In genomic region chrX:36902321-36903114, GRCm38 (mm10) we compare ENCODE assay signal across 7 mouse cellular contexts. TPM values are rescaled to one million over a fixed set of nuclear protein-coding genes. Genes with fewer than 3 reads are reported as not detected.
A peak's percentile ranks its signal among the peaks of the same experiment; 100 is the strongest.
DNase-seq lines count a peak whose midpoint lies in the region; ATAC-seq and TF ChIP-seq lines count a peak whose summit lies in the region.

Gene Nkrf (minus strand): TSS chrX:36902899.

- TF ChIP-seq EP300 in lung, postnatal 0 days (IDR thresholded peaks at IDR 0.05) = no peak

- H3K9ac ChIP-seq in heart, embryonic 15.5 days = peak within 1 kb of the TSS; percentile 59
- peak within 1 kb of the TSS; percentile 36; the same call in 1 of the 2 replicates for H3K9ac ChIP-seq in lung, postnatal 0 days (replicated peaks; ENCODE audit: low read depth)

- H3K4me2 ChIP-seq in heart, embryonic 15.5 days = peak within 1 kb of the TSS; percentile 78
- peak within 1 kb of the TSS; percentile 69 for H3K4me2 ChIP-seq in lung, postnatal 0 days (replicated peaks; ENCODE audit: low read depth, low read length)

- WGBS in heart, embryonic 15.5 days = 15% methylated on average over 46 of the region's 47 CpGs
- WGBS in lung, postnatal 0 days = 13% methylated on average over 25 of the region's 47 CpGs

- no peaks in the 10 kb centered on the region for H3K4me1 ChIP-seq in heart, embryonic 15.5 days (replicated peaks)
- no peaks in the 10 kb centered on the region for H3K4me1 ChIP-seq in lung, postnatal 0 days (ENCODE audit: insufficient read depth, low read depth, low read length)

- peak within 1 kb of the TSS; percentile 74 for H3K27ac ChIP-seq in heart, embryonic 15.5 days
- peak within 1 kb of the TSS; percentile 92 for H3K27ac ChIP-seq in layer of hippocampus, adult 2 months
- H3K27ac ChIP-seq in lung, postnatal 0 days (ENCODE audit: low read length) = no peak within 1 kb of the TSS

- peak within 1 kb of the TSS; percentile 62 for H3K4me3 ChIP-seq in heart, embryonic 15.5 days
- peak within 1 kb of the TSS; percentile 67 for H3K4me3 ChIP-seq in layer of hippocampus, adult 2 months
- peak within 1 kb of the TSS; percentile 42 for H3K4me3 ChIP-seq in lung, postnatal 0 days (ENCODE audit: low read depth, low read length)

- no peaks in the 10 kb centered on the region for H3K9me3 ChIP-seq in heart, embryonic 15.5 days (replicated peaks)
- no peaks in the 10 kb centered on the region for H3K9me3 ChIP-seq in lung, postnatal 0 days (ENCODE audit: low read length)

- no peak for TF ChIP-seq CTCF in layer of hippocampus, adult 2 months (conservative IDR thresholded peaks at IDR 0.05)
- peak; percentile 6; the same call in 1 of the 2 replicates for TF ChIP-seq CTCF in lung, postnatal 0 days (IDR thresholded peaks at IDR 0.05)

- H3K36me3 ChIP-seq in heart, embryonic 15.5 days = no peaks in the 10 kb centered on the region
- no peaks in the 10 kb centered on the region for H3K36me3 ChIP-seq in lung, postnatal 0 days (ENCODE audit: insufficient read depth, low read length)

- DNase-seq in CD8-positive naive resting alpha-beta T cell, adult 2 months (ENCODE audit: low read depth in 2 of 2, low spot score in 2 of 2) = peak; percentile 11 to 23
- DNase-seq in embryo, embryonic 9.5 days (ENCODE audit: extremely low spot score) = peak; percentile 24
- DNase-seq in layer of hippocampus, adult 2 months (ENCODE audit: low spot score in 2 of 2) = peak in 1 of 2 experiments; percentile 46
- peak; percentile 15 for DNase-seq in lung, postnatal 0 days (ENCODE audit: low spot score)
- DNase-seq in right cerebral cortex, postnatal 25 days = peak; percentile 52

- peak; percentile 48 for ATAC-seq in activated CD4-positive, CD25-positive, alpha-beta regulatory T cell, adult 4 months
- peak; percentile 60 for ATAC-seq in heart, embryonic 15.5 days (replicated peaks; ENCODE audit: insufficient number of reproducible peaks, insufficient read depth, low FRiP score, low read depth)
- ATAC-seq in lung, postnatal 0 days = peak; percentile 38

- H3K27me3 ChIP-seq in heart, embryonic 15.5 days = no peaks in the 10 kb centered on the region
- H3K27me3 ChIP-seq in lung, postnatal 0 days (replicated peaks; ENCODE audit: insufficient read depth, low read length) = no peaks in the 10 kb centered on the region

RNA-seq across cellular contexts. Expression of gene Nkrf, which starts in this region (rescaled TPM):
- polyA plus RNA-seq in activated CD4-positive, CD25-positive, alpha-beta regulatory T cell, adult 4 months (2017; shearing (Covaris generic)) = 1 to 10 TPM; 2.5 to 2.6 TPM
- polyA plus RNA-seq in heart, embryonic 15.5 days (2015; fragmentation: Nextera tagmentation; extraction: Ambion mirVana) = 0.55 and 0.60 TPM in 2 replicates
- 10 to 100 TPM; 29.7 to 32.2 TPM for total RNA-seq in layer of hippocampus, adult 2 months (2021)
- polyA plus RNA-seq in lung, postnatal 0 days (2015; fragmentation: Nextera tagmentation; extraction: Ambion mirVana) = 0.97 and 1.0 TPM in 2 replicates

Comparison
In these comparisons a context has a peak if more than half of its experiments do, and no peak if none do; other contexts are left out.
1. Peak in ATAC-seq, H3K4me3 ChIP-seq, H3K27ac ChIP-seq, H3K9ac ChIP-seq and H3K4me2 ChIP-seq in heart, embryonic 15.5 days; RNA of the gene not detected or under 1 TPM.